Mouse (Mus musculus) stomach, postnatal 0 days (tissue): ENCODE measurements around the gene Wdr82.

Source experiments
- CTCF ChIP-seq: IDR thresholded peaks from 2 replicates; pipeline ENCODE4 v1.5.1; 2016; ENCODE audit warnings: antibody characterized with exemption, low read depth, mild to moderate bottlenecking, moderate library complexity
- EP300 ChIP-seq: optimal IDR thresholded peaks from 2 replicates; pipeline ENCODE3; 2016; ENCODE audit warnings: antibody characterized with exemption

GRCm38 (mm10) chr9:106237878-106238277 is 67.2 kb downstream of the Wdr82 start:
- no peak for TF ChIP-seq EP300
- no peak for TF ChIP-seq CTCF
